Mouse (Mus musculus): ENCODE results near the gene Rreb1.

- TF ChIP-seq CTCF (IDR thresholded peaks at IDR 0.05; ENCODE audit: control insufficient read depth, insufficient read depth, insufficient read length) (no peak), MYOG (IDR thresholded peaks at IDR 0.05; ENCODE audit: control insufficient read depth, extremely low read depth, insufficient read length) (no peak), FOSL1 (IDR thresholded peaks at IDR 0.05; ENCODE audit: insufficient read depth, low read length, poor library complexity, severe bottlenecking) (no peak)
These were observed 189.4 kb downstream of the Rreb1 start for GRCm38 (mm10) chr13:37967565-37967964.

Measured in C2C12 (cell line).